Mouse (Mus musculus) limb, embryonic 12.5 days (tissue): ENCODE data around the gene Crebrf. TPM values are rescaled to one million over a fixed set of nuclear protein-coding genes. Genes with fewer than 3 reads are reported as not detected.

Source experiments
- ATAC-seq: fragments of 200-750 bp; cut with Nextera tagmentation; 2 replicates; pipeline ENCODE4 v1.8.0; 2017; ENCODE audit warnings: low read depth, moderate TSS enrichment; ENCODE audit not compliant: insufficient number of reproducible peaks, insufficient read depth, low FRiP score, low TSS enrichment
- H3K27ac ChIP-seq: fragments of 300-500 bp; sonication (generic); 2 replicates; pipeline ENCODE4 v1.5.1; 2016; ENCODE audit warnings: mild to moderate bottlenecking, moderate library complexity
- H3K27me3 ChIP-seq: fragments of 300-500 bp; sonication (generic); 2 replicates; pipeline ENCODE4 v1.6.1; 2016; ENCODE audit warnings: mild to moderate bottlenecking, moderate library complexity
- H3K36me3 ChIP-seq: fragments of 300-500 bp; sonication (generic); 2 replicates; pipeline ENCODE4 v1.6.1; 2016; ENCODE audit warnings: mild to moderate bottlenecking, moderate library complexity
- H3K4me1 ChIP-seq: fragments of 300-500 bp; sonication (generic); replicated peaks from 2 replicates; pipeline ENCODE4 v1.6.1; 2016
- H3K4me2 ChIP-seq: fragments of 300-500 bp; sonication (generic); 2 replicates; pipeline ENCODE4 v1.6.1; 2016; ENCODE audit warnings: mild to moderate bottlenecking, moderate library complexity
- H3K4me3 ChIP-seq: fragments of 300-500 bp; sonication (generic); replicated peaks from 2 replicates; pipeline ENCODE4 v1.5.1; 2016; ENCODE audit warnings: mild to moderate bottlenecking
- H3K9ac ChIP-seq: fragments of 300-500 bp; sonication (generic); replicated peaks from 2 replicates; pipeline ENCODE4 v1.6.1; 2016; ENCODE audit warnings: mild to moderate bottlenecking, moderate library complexity
- H3K9me3 ChIP-seq: fragments of 300-500 bp; sonication (generic); 2 replicates; pipeline ENCODE4 v1.6.1; 2016; ENCODE audit warnings: mild to moderate bottlenecking, moderate library complexity
- WGBS: fragments of 180-500 bp; shearing (Covaris S2); methylation state at CpG from one replicate; pipeline ENCODE4 v1.1.7; 2016; 5-methylcytosine and 5-hydroxymethylcytosine counted together
- polyA plus RNA-seq: library from polyadenylated mRNA; unstranded; fragments of >200 nt; fragmentation: Nextera tagmentation; extraction: Ambion mirVana; gene quantifications from 2 replicates; pipeline ENCODE4 v1.2.1, GENCODE M21; 2016

The Crebrf gene
- polyA plus RNA-seq, 1 experiment from 2014 or later = 6.0 TPM

GRCm38 (mm10) chr17:26727110-26727755 is 11.8 kb downstream of the Crebrf start:
- no peak overlapping the region for H3K27ac ChIP-seq
- no peak overlapping the region for H3K4me2 ChIP-seq
- H3K9me3 ChIP-seq = no peaks in the 10 kb centered on the region
- no peaks in the 10 kb centered on the region for H3K36me3 ChIP-seq
- no peak for ATAC-seq
- no peak overlapping the region for H3K4me3 ChIP-seq
- no peaks in the 10 kb centered on the region for H3K27me3 ChIP-seq
- H3K4me1 ChIP-seq = no peaks in the 10 kb centered on the region
- no peak overlapping the region for H3K9ac ChIP-seq
- 69% methylated on average over 3 of the region's 3 CpGs for WGBS

- H3K9me3 ChIP-seq = no peaks in the 10 kb centered on the region
- H3K4me3 ChIP-seq = no peak overlapping the region
- H3K36me3 ChIP-seq = no peaks in the 10 kb centered on the region
- H3K27me3 ChIP-seq = no peaks in the 10 kb centered on the region
- WGBS = 58% methylated on average over 4 of the region's 4 CpGs
- no peak overlapping the region for H3K9ac ChIP-seq
- H3K27ac ChIP-seq = no peak overlapping the region
- ATAC-seq = no peak
- H3K4me2 ChIP-seq = no peak overlapping the region
- H3K4me1 ChIP-seq = no peaks in the 10 kb centered on the region
Observed at GRCm38 (mm10) chr17:26742581-26742980, 27.1 kb downstream of the Crebrf start.

- ATAC-seq = no peak
- 64% methylated on average over 1 of the region's 1 CpGs for WGBS
- H3K27ac ChIP-seq = no peak overlapping the region
Observed at GRCm38 (mm10) chr17:26743294-26743693, 27.8 kb downstream of the Crebrf start.

GRCm38 (mm10) chr17:26749975-26750374 is 34.5 kb downstream of the Crebrf start:
- Histone ChIP-seq H3K4me1 (no peaks in the 10 kb centered on the region), H3K27ac (no peak overlapping the region), H3K4me3 (no peak overlapping the region), H3K36me3 (no peaks in the 10 kb centered on the region), H3K9ac (no peak overlapping the region), H3K9me3 (no peaks in the 10 kb centered on the region), H3K27me3 (no peaks in the 10 kb centered on the region), H3K4me2 (no peak overlapping the region)
- ATAC-seq = no peak
- 82% methylated on average over 3 of the region's 3 CpGs for WGBS

More at GRCm38 (mm10) chr17:26743294-26743693, 27.8 kb downstream of the Crebrf start:
- Histone ChIP-seq H3K9me3 (no peaks in the 10 kb centered on the region), H3K27me3 (no peaks in the 10 kb centered on the region), H3K4me3 (no peak overlapping the region), H3K4me2 (no peak overlapping the region), H3K4me1 (no peaks in the 10 kb centered on the region), H3K36me3 (no peaks in the 10 kb centered on the region), H3K9ac (no peak overlapping the region)

GRCm38 (mm10) chr17:26752297-26752696 is 36.8 kb downstream of the Crebrf start:
- H3K4me2 ChIP-seq = no peak overlapping the region
- 82% methylated on average over 1 of the region's 1 CpGs for WGBS
- H3K9me3 ChIP-seq = no peaks in the 10 kb centered on the region
- H3K27ac ChIP-seq = no peak overlapping the region
- H3K4me3 ChIP-seq = no peak overlapping the region
- ATAC-seq = no peak
- no peaks in the 10 kb centered on the region for H3K4me1 ChIP-seq
- no peak overlapping the region for H3K9ac ChIP-seq
- H3K36me3 ChIP-seq = no peaks in the 10 kb centered on the region
- H3K27me3 ChIP-seq = no peaks in the 10 kb centered on the region

- WGBS = 88% methylated on average over 2 of the region's 2 CpGs
- Histone ChIP-seq H3K9ac (no peak overlapping the region), H3K4me1 (no peaks in the 10 kb centered on the region), H3K4me2 (no peak overlapping the region), H3K27ac (no peak overlapping the region), H3K27me3 (no peaks in the 10 kb centered on the region), H3K36me3 (no peaks in the 10 kb centered on the region), H3K9me3 (no peaks in the 10 kb centered on the region), H3K4me3 (no peak overlapping the region)
- ATAC-seq = no peak
Observed at GRCm38 (mm10) chr17:26753476-26753875, 38.0 kb downstream of the Crebrf start.

GRCm38 (mm10) chr17:26767100-26767753 is 51.8 kb downstream of the Crebrf start:
- no peaks in the 10 kb centered on the region for H3K27me3 ChIP-seq
- no peaks in the 10 kb centered on the region for H3K9me3 ChIP-seq
- H3K4me1 ChIP-seq = no peaks in the 10 kb centered on the region
- no peak for ATAC-seq
- no peak overlapping the region for H3K4me3 ChIP-seq
- H3K27ac ChIP-seq = no peak overlapping the region
- 87% methylated on average over 5 of the region's 5 CpGs for WGBS
- peaks cover 7% of the 10 kb centered on the region; the same call in 1 of the 2 replicates for H3K36me3 ChIP-seq
- no peak overlapping the region for H3K9ac ChIP-seq
- no peak overlapping the region for H3K4me2 ChIP-seq

- no peak for ATAC-seq
- WGBS = 75% methylated on average over 2 of the region's 2 CpGs
Observed at GRCm38 (mm10) chr17:26767754-26768124, 52.3 kb downstream of the Crebrf start.

GRCm38 (mm10) chr17:26776211-26776610 is 60.8 kb downstream of the Crebrf start:
- ATAC-seq = no peak
- WGBS = 82% methylated on average over 10 of the region's 10 CpGs

More at GRCm38 (mm10) chr17:26767754-26768124, 52.3 kb downstream of the Crebrf start:
- H3K9me3 ChIP-seq = no peaks in the 10 kb centered on the region
- H3K27ac ChIP-seq = no peak overlapping the region
- peaks cover 7% of the 10 kb centered on the region; the same call in 1 of the 2 replicates for H3K36me3 ChIP-seq
- H3K9ac ChIP-seq = no peak overlapping the region
- H3K4me2 ChIP-seq = no peak overlapping the region
- H3K4me3 ChIP-seq = no peak overlapping the region
- H3K27me3 ChIP-seq = no peaks in the 10 kb centered on the region
- no peaks in the 10 kb centered on the region for H3K4me1 ChIP-seq

GRCm38 (mm10) chr17:26778001-26778400 is 62.6 kb downstream of the Crebrf start:
- Histone ChIP-seq H3K4me3 (no peak overlapping the region), H3K9ac (no peak overlapping the region)

More at GRCm38 (mm10) chr17:26776211-26776610, 60.8 kb downstream of the Crebrf start:
- H3K4me3 ChIP-seq = no peak overlapping the region
- no peak overlapping the region for H3K4me2 ChIP-seq
- no peaks in the 10 kb centered on the region for H3K9me3 ChIP-seq
- H3K9ac ChIP-seq = no peak overlapping the region
- no peaks in the 10 kb centered on the region for H3K27me3 ChIP-seq
- no peak overlapping the region for H3K27ac ChIP-seq
- H3K4me1 ChIP-seq = no peaks in the 10 kb centered on the region
- H3K36me3 ChIP-seq = no peaks in the 10 kb centered on the region

GRCm38 (mm10) chr17:26778430-26779100 is 63.1 kb downstream of the Crebrf start:
- Histone ChIP-seq H3K27ac (no peak overlapping the region), H3K36me3 (peaks cover 3% of the 10 kb centered on the region), H3K4me3 (no peak overlapping the region), H3K9ac (no peak overlapping the region), H3K9me3 (no peaks in the 10 kb centered on the region), H3K4me2 (no peak overlapping the region), H3K27me3 (no peaks in the 10 kb centered on the region), H3K4me1 (peaks cover 8% of the 10 kb centered on the region)
- 88% methylated on average over 3 of the region's 3 CpGs for whole genome bisulfite sequencing
- ATAC-seq = no peak

More at GRCm38 (mm10) chr17:26778001-26778400, 62.6 kb downstream of the Crebrf start:
- Histone ChIP-seq H3K4me2 (no peak overlapping the region), H3K4me1 (peaks cover 8% of the 10 kb centered on the region), H3K9me3 (no peaks in the 10 kb centered on the region), H3K27ac (no peak overlapping the region), H3K27me3 (no peaks in the 10 kb centered on the region), H3K36me3 (no peaks in the 10 kb centered on the region)
- WGBS = 89% methylated on average over 4 of the region's 4 CpGs
- ATAC-seq = no peak
